Mouse (Mus musculus): ENCODE measurements around the gene Ntrk3.

GRCm38 (mm10) chr7:78305029-78305428 is 432.8 kb downstream of the Ntrk3 start:
- TF ChIP-seq CTCF (IDR thresholded peaks at IDR 0.05; ENCODE audit: borderline replicate concordance, insufficient read depth, low read depth, low read length) = no peak
- TF ChIP-seq POLR2A (IDR thresholded peaks at IDR 0.05; ENCODE audit: borderline replicate concordance, insufficient read depth, low read length) = no peak

Measured in cerebellum, adult 2 months (tissue).